Mouse (Mus musculus) brain, embryonic 18.5 days (tissue): Measurements from ENCODE around the gene Grik1.

Experiments used
- DNase-seq: peaks from one replicate; pipeline ENCODE4 v3.0.0-alpha.2; 2012; ENCODE audit warnings: low read depth, low spot score

Gene Grik1

GRCm38 (mm10) chr16:87864526-87864925, 425.5 kb downstream of the Grik1 start:
- no peak for DNase-seq

- DNase-seq, result no peak
These were observed 428.3 kb downstream of the Grik1 start for GRCm38 (mm10) chr16:87861722-87862121.

- DNase-seq, result no peak
These were observed 436.5 kb downstream of the Grik1 start for GRCm38 (mm10) chr16:87853451-87854085.

GRCm38 (mm10) chr16:87851550-87851949, 438.5 kb downstream of the Grik1 start:
- DNase-seq, result no peak

GRCm38 (mm10) chr16:87848799-87849198, 441.3 kb downstream of the Grik1 start:
- DNase-seq, result no peak
